Mouse (Mus musculus) heart, adult 2 months (tissue): ENCODE results near the gene Il1rap.

Source experiments
- CTCF ChIP-seq: fragments of 200-600 bp; IDR thresholded peaks from 2 replicates; pipeline ENCODE4 v1.8.1; 2022; ENCODE audit warnings: antibody characterized with exemption, mild to moderate bottlenecking, moderate library complexity
- POLR2A ChIP-seq: fragments of 200-500 bp; IDR thresholded peaks from 2 replicates; pipeline ENCODE4 v1.6.1; 2011; ENCODE audit warnings: mild to moderate bottlenecking, low read depth, low read length, control low read depth; ENCODE audit not compliant: insufficient read depth

GRCm38 (mm10) chr16:26680381-26680780 lies 98.9 kb downstream of the Il1rap start:
- TF ChIP-seq CTCF, result no peak
- TF ChIP-seq POLR2A, result no peak
